Mouse (Mus musculus) brain, embryonic 18.5 days (tissue): ENCODE measurements around the gene Tmem9b.

Source experiments
- DNase-seq: peaks from one replicate; pipeline ENCODE4 v3.0.0-alpha.2; 2012; ENCODE audit warnings: low read depth, low spot score

Gene Tmem9b

GRCm38 (mm10) chr7:109739822-109740370, 12.8 kb downstream of the Tmem9b start:
- DNase-seq: no peak

- no peak for DNase-seq
These were observed 17.9 kb downstream of the Tmem9b start for GRCm38 (mm10) chr7:109734806-109735205.

GRCm38 (mm10) chr7:109731626-109732025, 21.0 kb downstream of the Tmem9b start, which contains the start of gene Ascl3:
TSS of gene Ascl3 (minus strand) at chr7:109731726.
- no peak for DNase-seq

GRCm38 (mm10) chr7:109723697-109724096, 29.0 kb downstream of the Tmem9b start, which contains the start of gene BC051019:
TSS of gene BC051019 (minus strand) at chr7:109723850.
- no peak for DNase-seq

GRCm38 (mm10) chr7:109723114-109723513, 29.6 kb downstream of the Tmem9b start:
- no peak for DNase-seq

- DNase-seq: no peak
These were observed 30.1 kb downstream of the Tmem9b start for GRCm38 (mm10) chr7:109722618-109723017.

GRCm38 (mm10) chr7:109719286-109719685, 33.4 kb downstream of the Tmem9b start:
- DNase-seq: no peak

- no peak for DNase-seq
These were observed 39.2 kb downstream of the Tmem9b start for GRCm38 (mm10) chr7:109713434-109713982.

GRCm38 (mm10) chr7:109712198-109712597, 40.5 kb downstream of the Tmem9b start:
- no peak for DNase-seq

- DNase-seq: no peak
These were observed 42.6 kb downstream of the Tmem9b start for GRCm38 (mm10) chr7:109710069-109710468.

GRCm38 (mm10) chr7:109708961-109709382, 43.7 kb downstream of the Tmem9b start:
- DNase-seq: no peak

GRCm38 (mm10) chr7:109707023-109707785, 45.5 kb downstream of the Tmem9b start:
- DNase-seq: no peak

- no peak for DNase-seq
These were observed 48.2 kb downstream of the Tmem9b start for GRCm38 (mm10) chr7:109704461-109704860.

GRCm38 (mm10) chr7:109704016-109704377, 48.7 kb downstream of the Tmem9b start:
- no peak for DNase-seq

- peak; percentile 73 for DNase-seq
These were observed 49.3 kb downstream of the Tmem9b start, which contains the start of the genes St5 and Akip1 for GRCm38 (mm10) chr7:109703190-109704015. TSS of gene St5 (minus strand) at chr7:109703605. TSS of gene Akip1 (plus strand) at chr7:109703690.

- no peak for DNase-seq
These were observed 50.0 kb downstream of the Tmem9b start for GRCm38 (mm10) chr7:109702721-109703120.

GRCm38 (mm10) chr7:109700213-109700612, 52.5 kb downstream of the Tmem9b start:
- no peak for DNase-seq

- DNase-seq: no peak
These were observed 57.3 kb downstream of the Tmem9b start for GRCm38 (mm10) chr7:109695339-109695726.

GRCm38 (mm10) chr7:109694576-109695338, 57.9 kb downstream of the Tmem9b start:
- DNase-seq: no peak

- no peak for DNase-seq
These were observed 61.7 kb downstream of the Tmem9b start for GRCm38 (mm10) chr7:109690961-109691360.

- no peak for DNase-seq
These were observed 62.6 kb downstream of the Tmem9b start for GRCm38 (mm10) chr7:109690101-109690500.
